Mouse (Mus musculus) heart, adult 2 months (tissue): ENCODE data around the gene Plekhm1. TPM values are rescaled to one million over a fixed set of nuclear protein-coding genes. Genes with fewer than 3 reads are reported as not detected.

Experiments used
- DNase-seq, 2 experiments: peaks; one replicate each; pipeline ENCODE4 v3.0.0; 2021
- H3K27ac ChIP-seq: fragments of 200-600 bp; 2 replicates; pipeline ENCODE4 v1.8.1; 2022
- H3K27me3 ChIP-seq: fragments of 200-500 bp; 2 replicates; pipeline ENCODE4 v1.6.1; 2012; ENCODE audit warnings: mild to moderate bottlenecking, low read length, inconsistent platforms, mixed read lengths; ENCODE audit not compliant: control insufficient read depth, insufficient read depth
- H3K36me3 ChIP-seq: fragments of 200-500 bp; 2 replicates; pipeline ENCODE4 v1.6.1; 2012; ENCODE audit warnings: low read length, inconsistent platforms; ENCODE audit not compliant: control insufficient read depth, insufficient read depth
- H3K4me1 ChIP-seq: fragments of 200-500 bp; 2 replicates; pipeline ENCODE4 v1.6.1; 2011; ENCODE audit warnings: low read length; ENCODE audit not compliant: control insufficient read depth, insufficient read depth
- H3K4me3 ChIP-seq: fragments of 200-600 bp; 2 replicates; pipeline ENCODE4 v1.8.1; 2022
- H3K79me2 ChIP-seq: fragments of 200-500 bp; replicated peaks from 2 replicates; pipeline ENCODE4 v1.6.1; 2012; ENCODE audit warnings: mild to moderate bottlenecking, inconsistent platforms, low read length, moderate library complexity, mixed read lengths; ENCODE audit not compliant: control insufficient read depth, insufficient read depth
- H3K9ac ChIP-seq: fragments of 200-500 bp; 2 replicates; pipeline ENCODE4 v1.6.1; 2012; ENCODE audit warnings: low read depth, mild to moderate bottlenecking, control low read depth, inconsistent platforms, low read length, mixed read lengths
- CTCF ChIP-seq: fragments of 200-600 bp; IDR thresholded peaks from 2 replicates; pipeline ENCODE4 v1.8.1; 2022; ENCODE audit warnings: antibody characterized with exemption, mild to moderate bottlenecking, moderate library complexity
- EP300 ChIP-seq: fragments of 200-500 bp; IDR thresholded peaks from 2 replicates; pipeline ENCODE4 v1.6.1; 2011; ENCODE audit warnings: low read depth, low read length, control low read depth; ENCODE audit not compliant: insufficient read depth
- POLR2A ChIP-seq: fragments of 200-500 bp; IDR thresholded peaks from 2 replicates; pipeline ENCODE4 v1.6.1; 2011; ENCODE audit warnings: mild to moderate bottlenecking, low read depth, low read length, control low read depth; ENCODE audit not compliant: insufficient read depth
- WGBS: fragments of 180-500 bp; shearing (Covaris S2); methylation state at CpG from one replicate; pipeline ENCODE4 v1.1.7; 2018; 5-methylcytosine and 5-hydroxymethylcytosine counted together
- intact Hi-C: fragments of 180-260 bp; cut with DNase I; formaldehyde crosslinking; loops from one replicate; pipeline ENCODE4 v1.15.1; 2025
- polyA plus RNA-seq: library from polyadenylated mRNA; depleted of rRNA; stranded (reverse); fragments of >200 nt; gene quantifications from 2 replicates; pipeline ENCODE4 v1.2.3, GENCODE M21; 2012
- total RNA-seq, 2 experiments: library from RNA; stranded (reverse); gene quantifications; 2 replicates each; pipeline ENCODE4 v1.2.3; 2021

Gene Plekhm1
- total and polyA plus RNA-seq, 3 experiments, result 10.2 to 11.9 (median 10.6) TPM

GRCm38 (mm10) chr11:103344494-103345332, 67.8 kb downstream of the Plekhm1 start:
- H3K36me3 ChIP-seq, result no peaks in the 10 kb centered on the region
- TF ChIP-seq EP300 (no peak), CTCF (no peak), POLR2A (no peak)
- no peaks in the 10 kb centered on the region for H3K79me2 ChIP-seq
- no peak for DNase-seq
- no peak overlapping the region for H3K9ac ChIP-seq
- H3K4me3 ChIP-seq, result no peak overlapping the region
- H3K27me3 ChIP-seq, result no peaks in the 10 kb centered on the region
- H3K27ac ChIP-seq, result no peak overlapping the region
- intact Hi-C loops, result no loop called here
- H3K4me1 ChIP-seq, result peaks cover 22% of the 10 kb centered on the region
- 68% methylated on average over 19 of the region's 19 CpGs for WGBS

- H3K9ac ChIP-seq, result no peak overlapping the region
- WGBS, result 84% methylated on average over 1 of the region's 1 CpGs
- H3K27ac ChIP-seq, result no peak overlapping the region
- no peak for DNase-seq
- H3K4me3 ChIP-seq, result no peak overlapping the region
- H3K36me3 ChIP-seq, result no peaks in the 10 kb centered on the region
- no peaks in the 10 kb centered on the region for H3K79me2 ChIP-seq
- TF ChIP-seq CTCF (no peak), EP300 (no peak), POLR2A (no peak)
- no peaks in the 10 kb centered on the region for H3K27me3 ChIP-seq
- intact Hi-C loops, result no loop called here
- H3K4me1 ChIP-seq, result peaks cover 21% of the 10 kb centered on the region
Observed at GRCm38 (mm10) chr11:103343881-103344280, 68.6 kb downstream of the Plekhm1 start.

GRCm38 (mm10) chr11:103343063-103343462, 69.4 kb downstream of the Plekhm1 start:
- H3K9ac ChIP-seq, result no peak overlapping the region
- TF ChIP-seq EP300 (no peak), CTCF (no peak)
- H3K79me2 ChIP-seq, result no peaks in the 10 kb centered on the region
- H3K36me3 ChIP-seq, result no peaks in the 10 kb centered on the region
- 88% methylated on average over 6 of the region's 6 CpGs for WGBS
- no peaks in the 10 kb centered on the region for H3K27me3 ChIP-seq
- H3K27ac ChIP-seq, result no peak overlapping the region
- H3K4me1 ChIP-seq, result peaks cover 21% of the 10 kb centered on the region
- intact Hi-C loops, result no loop called here
- DNase-seq, result no peak
- H3K4me3 ChIP-seq, result no peak overlapping the region

GRCm38 (mm10) chr11:103340677-103341076, 71.8 kb downstream of the Plekhm1 start:
- Histone ChIP-seq H3K4me3 (no peak overlapping the region), H3K36me3 (no peaks in the 10 kb centered on the region), H3K27me3 (no peaks in the 10 kb centered on the region), H3K79me2 (no peaks in the 10 kb centered on the region), H3K4me1 (peaks cover 10% of the 10 kb centered on the region), H3K9ac (no peak overlapping the region), H3K27ac (no peak overlapping the region)
- no peak for DNase-seq
- intact Hi-C loops, result no loop called here
- no peak for TF ChIP-seq POLR2A
- WGBS, result 71% methylated on average over 7 of the region's 7 CpGs

GRCm38 (mm10) chr11:103340130-103340529, 72.4 kb downstream of the Plekhm1 start:
- Histone ChIP-seq H3K27ac (no peak overlapping the region), H3K79me2 (no peaks in the 10 kb centered on the region), H3K4me1 (peaks cover 7% of the 10 kb centered on the region), H3K4me3 (no peak overlapping the region), H3K9ac (no peak overlapping the region), H3K36me3 (no peaks in the 10 kb centered on the region), H3K27me3 (no peaks in the 10 kb centered on the region)
- WGBS, result 78% methylated on average over 19 of the region's 19 CpGs
- intact Hi-C loops, result no loop called here
- DNase-seq, result no peak
- no peak for TF ChIP-seq EP300
- no peak for TF ChIP-seq POLR2A
- TF ChIP-seq CTCF, result no peak

- Histone ChIP-seq H3K9ac (no peak overlapping the region), H3K36me3 (no peaks in the 10 kb centered on the region), H3K27me3 (no peaks in the 10 kb centered on the region), H3K4me1 (peaks cover 2% of the 10 kb centered on the region), H3K79me2 (no peaks in the 10 kb centered on the region), H3K4me3 (no peak overlapping the region), H3K27ac (no peak overlapping the region)
- DNase-seq, result no peak
- intact Hi-C loops, result no loop called here
- 63% methylated on average over 19 of the region's 19 CpGs for WGBS
- no peak for TF ChIP-seq EP300
- no peak for TF ChIP-seq POLR2A
- no peak for TF ChIP-seq CTCF
Observed at GRCm38 (mm10) chr11:103339414-103340119, 72.9 kb downstream of the Plekhm1 start.
